Mouse (Mus musculus) kidney, adult 18-20 months (tissue): Measurements from ENCODE around the gene Clec4n.
"Not testable (repeated sequence)": the region's sequence is repeated elsewhere in the genome, so short reads cannot be mapped to it uniquely, and the experiment has no call there.

Experiments
- DNase-seq: peaks from one replicate; pipeline ENCODE4 v3.0.0; 2021

Gene Clec4n

GRCm38 (mm10) chr6:123229644-123230043, at the start of gene Clec4n:
Clec4n (plus strand) TSS chr6:123229843.
- no peak for DNase-seq

GRCm38 (mm10) chr6:123184862-123185261, 44.8 kb upstream of the Clec4n start:
- DNase-seq = not testable (repeated sequence)

GRCm38 (mm10) chr6:123207187-123208076, 22.2 kb upstream of the Clec4n start:
- DNase-seq = no peak

GRCm38 (mm10) chr6:123208077-123208439, 21.6 kb upstream of the Clec4n start:
- not testable (repeated sequence) for DNase-seq

GRCm38 (mm10) chr6:123211726-123212125, 17.9 kb upstream of the Clec4n start:
- no peak for DNase-seq

- no peak for DNase-seq
Measured at GRCm38 (mm10) chr6:123227519-123228166, 2.0 kb upstream of the Clec4n start.

GRCm38 (mm10) chr6:123231149-123231548, 1.5 kb downstream of the Clec4n start:
- DNase-seq = no peak

GRCm38 (mm10) chr6:123237582-123237981, 7.9 kb downstream of the Clec4n start:
- no peak for DNase-seq

- DNase-seq = no peak
Measured at GRCm38 (mm10) chr6:123244201-123244600, 14.6 kb downstream of the Clec4n start.

GRCm38 (mm10) chr6:123248862-123249261, 19.2 kb downstream of the Clec4n start:
- DNase-seq = not testable (repeated sequence)

- DNase-seq = no peak
Measured at GRCm38 (mm10) chr6:123252735-123253134, 23.1 kb downstream of the Clec4n start.

- DNase-seq = no peak
Measured at GRCm38 (mm10) chr6:123258946-123259345, 29.3 kb downstream of the Clec4n start.

GRCm38 (mm10) chr6:123259889-123260603, 30.4 kb downstream of the Clec4n start:
- no peak for DNase-seq

GRCm38 (mm10) chr6:123260868-123261267, 31.2 kb downstream of the Clec4n start:
- no peak for DNase-seq

GRCm38 (mm10) chr6:123261555-123262161, 32.0 kb downstream of the Clec4n start, which contains the start of gene Clec4d:
Clec4d (plus strand) TSS chr6:123262111.
- DNase-seq = no peak

- no peak for DNase-seq
Measured at GRCm38 (mm10) chr6:123264194-123264593, 34.6 kb downstream of the Clec4n start.

GRCm38 (mm10) chr6:123265809-123266208, 36.2 kb downstream of the Clec4n start:
- no peak for DNase-seq

- DNase-seq = no peak
Measured at GRCm38 (mm10) chr6:123266945-123267344, 37.3 kb downstream of the Clec4n start.

- no peak for DNase-seq
Measured at GRCm38 (mm10) chr6:123279443-123279842, 49.8 kb downstream of the Clec4n start.

- no peak for DNase-seq
Measured at GRCm38 (mm10) chr6:123286311-123286710, 56.7 kb downstream of the Clec4n start.

GRCm38 (mm10) chr6:123288931-123289330, 59.3 kb downstream of the Clec4n start:
- no peak for DNase-seq

GRCm38 (mm10) chr6:123289753-123290152, 60.1 kb downstream of the Clec4n start, which contains the start of gene Clec4e:
Clec4e (minus strand) TSS chr6:123289870.
- no peak for DNase-seq
